Mouse (Mus musculus) neural tube, embryonic 14.5 days (tissue): ENCODE measurements at regions not wholly inside any gene's neighbourhood (a gene's known extent, or its start where the extent isn't known, plus 50 kb on each side); places are given as distances from the start of the nearest gene placed in this dataset.

ENCODE experiments used
- ATAC-seq: fragments of 200-750 bp; cut with Nextera tagmentation; 2 replicates; pipeline ENCODE4 v1.8.0; 2017; ENCODE audit warnings: low read depth, mild to moderate bottlenecking, moderate TSS enrichment, moderate library complexity
- H3K27ac ChIP-seq: fragments of 300-500 bp; sonication (generic); 2 replicates; pipeline ENCODE4 v1.5.1; 2014; ENCODE audit warnings: low read depth, mild to moderate bottlenecking, control low read depth, low read length, moderate library complexity, mixed read lengths
- H3K27me3 ChIP-seq: fragments of 300-500 bp; sonication (generic); 2 replicates; pipeline ENCODE4 v1.6.1; 2014; ENCODE audit warnings: low read length; ENCODE audit not compliant: control insufficient read depth, insufficient read depth
- H3K36me3 ChIP-seq: fragments of 300-500 bp; sonication (generic); 2 replicates; pipeline ENCODE4 v1.6.1; 2014; ENCODE audit warnings: low read length, mixed read lengths; ENCODE audit not compliant: control insufficient read depth, insufficient read depth
- H3K4me1 ChIP-seq: fragments of 300-500 bp; sonication (generic); 2 replicates; pipeline ENCODE4 v1.6.1; 2014; ENCODE audit warnings: low read length; ENCODE audit not compliant: control insufficient read depth, insufficient read depth
- H3K4me2 ChIP-seq: fragments of 300-500 bp; sonication (generic); 2 replicates; pipeline ENCODE4 v1.6.1; 2014; ENCODE audit warnings: mild to moderate bottlenecking, low read depth, low read length, control low read depth
- H3K4me3 ChIP-seq: fragments of 300-500 bp; sonication (generic); 2 replicates; pipeline ENCODE4 v1.5.1; 2014; ENCODE audit warnings: low read depth, low read length, control low read depth, mixed read lengths
- H3K9ac ChIP-seq: fragments of 300-500 bp; sonication (generic); replicated peaks from 2 replicates; pipeline ENCODE4 v1.6.1; 2014; ENCODE audit warnings: low read depth, mild to moderate bottlenecking, control low read depth, low read length, mixed read lengths
- H3K9me3 ChIP-seq: fragments of 300-500 bp; sonication (generic); 2 replicates; pipeline ENCODE4 v1.6.1; 2016; ENCODE audit warnings: low read length; ENCODE audit not compliant: control insufficient read depth
- WGBS: fragments of 180-500 bp; shearing (Covaris S2); extraction: QIAGEN DNeasy Blood & Tissue Kit; methylation state at CpG from one replicate; pipeline ENCODE4 v1.1.7; 2014; 5-methylcytosine and 5-hydroxymethylcytosine counted together

DNA sequence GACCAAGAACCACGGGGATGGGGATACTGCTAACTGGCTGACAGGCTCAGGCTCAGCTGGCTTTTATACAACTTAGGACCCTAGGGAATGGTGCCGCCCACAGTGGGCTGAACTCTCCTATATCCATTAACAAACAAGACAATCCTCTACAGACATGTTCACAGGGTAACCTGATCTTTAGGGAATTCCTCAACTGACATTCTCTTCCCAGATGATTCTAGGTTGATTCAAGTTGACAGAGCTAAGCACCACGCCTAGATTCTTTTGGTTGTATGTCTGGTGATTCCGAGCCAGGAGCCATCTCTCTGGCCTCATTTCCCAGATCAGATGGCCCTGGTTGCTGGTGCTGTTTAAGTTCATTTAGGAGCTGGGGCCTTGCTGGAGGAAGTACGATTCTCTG, 253.9 kb upstream of the Sulf2 start:
- Histone ChIP-seq H3K4me3 (no peak overlapping the region), H3K36me3 (no peaks in the 10 kb centered on the region), H3K27ac (no peak overlapping the region), H3K9ac (no peak overlapping the region), H3K9me3 (no peaks in the 10 kb centered on the region), H3K4me2 (no peak overlapping the region), H3K27me3 (no peaks in the 10 kb centered on the region), H3K4me1 (peaks cover 24% of the 10 kb centered on the region)
- ATAC-seq = no peak
- 90% methylated on average over 5 of the region's 5 CpGs for WGBS

DNA sequence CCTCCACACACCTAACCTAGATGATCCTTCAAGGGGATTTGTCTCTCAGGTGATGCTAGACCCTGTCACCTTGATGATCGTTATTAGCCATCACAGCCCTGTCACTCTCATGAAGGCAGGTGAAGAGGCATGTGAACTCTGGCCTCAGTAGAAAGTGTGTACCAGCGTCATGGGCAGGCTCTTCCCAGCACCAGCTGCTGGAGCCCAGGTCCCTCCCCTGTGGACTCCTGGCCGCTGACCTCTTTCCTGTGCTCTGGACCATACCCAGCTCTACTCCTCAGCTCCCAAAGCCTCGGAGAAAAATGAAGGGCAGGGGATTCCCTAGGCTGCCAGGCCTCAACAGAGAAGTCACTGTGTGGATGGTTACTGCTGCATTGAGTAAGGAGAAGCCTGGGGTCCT, 253.3 kb upstream of the Sulf2 start:
- H3K9ac ChIP-seq = no peak overlapping the region
- no peak for ATAC-seq
- peaks cover 24% of the 10 kb centered on the region for H3K4me1 ChIP-seq
- no peaks in the 10 kb centered on the region for H3K9me3 ChIP-seq
- no peak overlapping the region for H3K4me2 ChIP-seq
- H3K27ac ChIP-seq = no peak overlapping the region
- H3K4me3 ChIP-seq = no peak overlapping the region
- H3K36me3 ChIP-seq = no peaks in the 10 kb centered on the region
- WGBS = 97% methylated on average over 4 of the region's 4 CpGs
- no peaks in the 10 kb centered on the region for H3K27me3 ChIP-seq

DNA sequence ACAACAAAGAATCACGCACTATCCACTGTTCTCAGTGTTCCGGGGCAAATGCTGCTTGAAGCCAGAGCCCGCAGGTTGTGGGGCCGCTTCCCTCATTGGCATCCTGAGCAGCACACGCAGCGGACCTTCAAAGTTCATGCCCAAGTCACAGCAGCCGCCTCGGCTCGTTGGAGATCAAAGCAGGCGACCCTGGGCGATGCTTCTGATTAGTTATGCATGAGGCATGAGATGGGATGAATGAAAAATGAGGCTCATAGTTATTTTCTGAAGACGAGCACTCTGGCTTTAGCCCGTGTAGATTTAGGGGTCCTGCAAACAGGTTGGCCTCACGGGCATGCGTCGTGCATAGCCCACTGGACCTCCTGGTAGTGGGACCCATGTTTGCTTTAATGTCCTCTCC, 252.5 kb upstream of the Sulf2 start:
- WGBS = 51% methylated on average over 16 of the region's 16 CpGs
- Histone ChIP-seq H3K4me2 (no peak overlapping the region), H3K4me1 (peaks cover 24% of the 10 kb centered on the region), H3K9ac (no peak overlapping the region), H3K27me3 (no peaks in the 10 kb centered on the region), H3K4me3 (no peak overlapping the region), H3K27ac (no peak overlapping the region), H3K36me3 (no peaks in the 10 kb centered on the region), H3K9me3 (no peaks in the 10 kb centered on the region)
- no peak for ATAC-seq

DNA sequence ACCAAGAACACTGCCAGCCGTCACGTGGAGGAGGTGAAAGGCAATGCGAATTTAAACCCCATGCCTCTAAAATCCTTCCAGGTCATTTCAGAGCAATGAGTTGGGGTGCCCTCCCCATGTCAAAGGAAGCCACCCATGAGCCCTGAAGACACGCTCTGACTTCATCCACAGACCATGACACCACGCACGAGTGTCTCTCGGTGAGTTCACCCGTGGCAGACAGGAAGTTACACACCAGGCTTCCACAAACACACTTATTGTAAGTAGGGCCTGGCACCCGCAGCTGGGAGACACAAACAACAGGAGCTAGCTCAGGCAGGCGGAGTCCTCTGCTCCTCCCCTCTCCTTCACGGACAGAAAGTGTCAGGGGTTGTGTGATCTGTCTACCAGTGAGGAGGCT, 251.4 kb upstream of the Sulf2 start:
- H3K36me3 ChIP-seq = no peaks in the 10 kb centered on the region
- no peak overlapping the region for H3K4me2 ChIP-seq
- peaks cover 15% of the 10 kb centered on the region for H3K4me1 ChIP-seq
- no peak overlapping the region for H3K9ac ChIP-seq
- no peaks in the 10 kb centered on the region for H3K27me3 ChIP-seq
- no peak overlapping the region for H3K27ac ChIP-seq
- no peak for ATAC-seq
- no peaks in the 10 kb centered on the region for H3K9me3 ChIP-seq
- 72% methylated on average over 11 of the region's 11 CpGs for WGBS
- H3K4me3 ChIP-seq = no peak overlapping the region

DNA sequence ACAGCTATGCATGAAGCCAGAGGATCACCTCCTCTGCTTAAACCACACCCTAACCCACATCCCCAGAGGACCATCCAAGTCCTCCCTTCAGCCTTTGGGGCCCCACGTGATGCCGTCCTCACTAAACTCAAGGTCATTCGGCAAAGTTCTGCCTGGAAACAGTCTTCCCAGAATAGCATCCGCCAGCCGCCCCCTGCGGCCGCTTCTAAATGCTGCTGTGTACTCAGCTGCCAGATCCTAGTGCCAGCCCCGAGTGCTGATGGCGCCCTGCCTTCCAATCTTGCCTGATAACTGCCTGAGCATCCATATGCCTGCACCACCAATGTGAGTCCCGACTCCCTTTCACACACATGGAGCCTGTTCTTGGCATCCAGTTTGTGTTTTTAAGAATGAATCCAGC, 247.9 kb upstream of the Sulf2 start:
- WGBS = 55% methylated on average over 10 of the region's 10 CpGs

DNA sequence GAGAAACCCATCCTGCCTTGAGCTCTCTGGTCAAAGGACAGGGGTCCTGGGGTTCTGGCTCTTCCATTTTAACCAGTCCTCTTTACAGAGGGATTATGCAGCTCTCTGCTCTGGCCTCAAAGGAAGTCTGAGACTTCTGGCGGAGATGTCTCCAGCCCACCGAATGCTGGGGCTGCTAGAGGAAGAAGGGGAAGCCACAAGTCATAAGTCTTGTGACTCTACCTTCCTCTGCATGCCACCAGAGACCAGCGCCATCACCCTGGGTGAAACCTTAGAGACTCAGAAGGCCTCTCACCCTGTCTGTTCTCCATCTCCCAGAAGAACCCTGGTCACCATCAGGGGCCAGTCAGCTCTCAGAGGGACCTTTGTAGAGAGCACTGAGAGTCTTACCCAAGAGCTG, 246.4 kb upstream of the Sulf2 start:
- 87% methylated on average over 3 of the region's 3 CpGs for WGBS
- Histone ChIP-seq H3K36me3 (no peaks in the 10 kb centered on the region), H3K27ac (no peak overlapping the region), H3K27me3 (no peaks in the 10 kb centered on the region), H3K4me3 (no peak overlapping the region), H3K9ac (no peak overlapping the region), H3K9me3 (no peaks in the 10 kb centered on the region), H3K4me2 (no peak overlapping the region), H3K4me1 (peaks cover 16% of the 10 kb centered on the region)
- no peak for ATAC-seq

More for the DNA sequence above, 247.9 kb upstream of the Sulf2 start:
- no peak for ATAC-seq
- H3K9ac ChIP-seq = no peak overlapping the region
- H3K4me3 ChIP-seq = no peak overlapping the region
- no peak overlapping the region for H3K27ac ChIP-seq
- no peaks in the 10 kb centered on the region for H3K9me3 ChIP-seq
- H3K36me3 ChIP-seq = no peaks in the 10 kb centered on the region
- H3K27me3 ChIP-seq = no peaks in the 10 kb centered on the region
- peaks cover 14% of the 10 kb centered on the region for H3K4me1 ChIP-seq
- no peak overlapping the region for H3K4me2 ChIP-seq

DNA sequence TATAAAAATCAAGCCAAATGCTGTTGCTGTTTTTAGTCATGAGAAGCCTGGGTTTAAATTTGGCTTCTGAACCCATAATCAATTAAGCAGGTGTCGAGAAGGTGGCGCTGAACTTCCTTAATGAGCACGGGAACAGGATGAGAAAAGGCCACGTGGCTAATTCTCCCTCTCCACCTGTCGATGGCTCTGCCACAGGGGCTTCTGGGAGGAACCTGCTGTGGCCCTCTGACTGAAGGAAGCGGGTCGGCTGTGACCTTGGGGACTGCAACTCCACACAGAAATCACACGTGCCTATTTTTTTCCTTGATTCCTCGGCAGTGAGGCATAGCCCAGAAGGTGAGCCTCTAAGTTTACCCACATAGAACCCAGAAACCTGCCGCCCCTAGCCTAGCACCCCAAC, 244.8 kb upstream of the Sulf2 start:
- Histone ChIP-seq H3K4me1 (0 out of 2 replicates have a peak, but pooled peaks cover 7% of the 10 kb centered on the region), H3K36me3 (no peaks in the 10 kb centered on the region), H3K4me2 (no peak overlapping the region), H3K9me3 (no peaks in the 10 kb centered on the region), H3K27ac (no peak overlapping the region), H3K4me3 (no peak overlapping the region), H3K27me3 (no peaks in the 10 kb centered on the region), H3K9ac (no peak overlapping the region)
- WGBS = 77% methylated on average over 10 of the region's 10 CpGs
- ATAC-seq = no peak

DNA sequence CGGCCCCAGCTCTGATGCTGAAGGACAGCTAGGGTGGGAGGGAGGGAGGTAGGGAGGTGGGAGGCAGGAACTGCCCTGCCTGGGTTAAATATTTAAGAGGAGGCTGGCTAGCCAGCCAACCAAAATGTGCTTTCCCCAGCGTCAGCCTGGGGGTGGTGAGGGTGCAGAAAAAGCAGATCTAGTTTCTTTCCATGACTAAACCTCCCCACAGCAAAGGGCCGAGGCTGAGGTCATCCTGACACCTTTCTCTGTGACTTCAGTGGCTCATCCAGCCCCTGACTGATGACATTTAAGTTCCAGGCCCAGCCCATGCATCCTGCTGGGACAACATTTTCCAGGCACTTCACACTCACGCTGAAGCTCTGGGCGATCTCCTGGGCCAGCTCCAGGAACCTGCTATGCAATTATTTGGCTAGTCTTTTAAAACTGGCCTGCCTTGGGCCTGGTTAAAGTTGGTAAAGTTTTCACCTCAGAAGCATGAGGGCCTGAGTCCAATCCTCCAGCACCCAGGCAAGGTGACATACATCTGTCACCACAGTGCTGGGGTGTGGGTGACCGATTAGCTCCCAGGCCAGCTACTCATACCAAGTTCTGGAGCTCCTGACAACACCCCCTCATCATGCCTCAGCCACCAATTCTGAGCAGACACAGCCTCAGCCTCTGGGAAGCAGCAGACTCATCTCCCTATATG, 243.8 kb upstream of the Sulf2 start:
- H3K27me3 ChIP-seq = no peaks in the 10 kb centered on the region
- no peak overlapping the region for H3K9ac ChIP-seq
- 33% methylated on average over 6 of the region's 6 CpGs for WGBS
- no peak overlapping the region for H3K4me2 ChIP-seq
- H3K27ac ChIP-seq = no peak overlapping the region
- no peaks in the 10 kb centered on the region for H3K9me3 ChIP-seq
- H3K36me3 ChIP-seq = no peaks in the 10 kb centered on the region
- peaks cover 12% of the 10 kb centered on the region; the same call in 1 of the 2 replicates for H3K4me1 ChIP-seq
- no peak for ATAC-seq
- H3K4me3 ChIP-seq = no peak overlapping the region

DNA sequence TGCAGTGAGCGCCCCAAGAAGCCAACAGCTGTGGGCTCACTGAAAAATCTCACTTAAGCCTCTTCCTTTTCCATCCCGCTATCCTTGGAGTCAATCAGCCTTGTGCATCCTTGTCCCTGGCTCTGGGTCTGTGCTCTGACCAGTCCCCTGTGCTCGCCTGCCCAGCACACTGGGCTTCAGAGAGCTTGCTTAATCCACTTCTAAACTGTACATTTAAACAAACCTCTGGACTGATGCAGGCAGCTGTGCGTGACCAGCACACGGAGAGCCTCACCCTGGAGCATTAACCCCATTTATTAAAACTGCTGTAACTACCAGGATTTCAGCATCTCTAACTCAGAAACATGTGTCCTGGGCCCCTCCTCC, 243.3 kb upstream of the Sulf2 start:
- no peak overlapping the region for H3K4me3 ChIP-seq
- no peak for ATAC-seq
- no peaks in the 10 kb centered on the region for H3K27me3 ChIP-seq
- H3K9ac ChIP-seq = no peak overlapping the region
- 72% methylated on average over 5 of the region's 5 CpGs for WGBS
- H3K4me2 ChIP-seq = no peak overlapping the region
- H3K36me3 ChIP-seq = no peaks in the 10 kb centered on the region
- H3K27ac ChIP-seq = no peak overlapping the region
- peaks cover 13% of the 10 kb centered on the region; the same call in 1 of the 2 replicates for H3K4me1 ChIP-seq
- no peaks in the 10 kb centered on the region for H3K9me3 ChIP-seq
